Mouse (Mus musculus) adrenal gland, adult 2 months (tissue): ENCODE measurements at regions not wholly inside any gene's neighbourhood (a gene's known extent, or its start where the extent isn't known, plus 50 kb on each side); places are given as distances from the start of the nearest gene placed in this dataset.

Source experiments
- DNase-seq: peaks from one replicate; pipeline ENCODE4 v3.0.0; 2021

DNA sequence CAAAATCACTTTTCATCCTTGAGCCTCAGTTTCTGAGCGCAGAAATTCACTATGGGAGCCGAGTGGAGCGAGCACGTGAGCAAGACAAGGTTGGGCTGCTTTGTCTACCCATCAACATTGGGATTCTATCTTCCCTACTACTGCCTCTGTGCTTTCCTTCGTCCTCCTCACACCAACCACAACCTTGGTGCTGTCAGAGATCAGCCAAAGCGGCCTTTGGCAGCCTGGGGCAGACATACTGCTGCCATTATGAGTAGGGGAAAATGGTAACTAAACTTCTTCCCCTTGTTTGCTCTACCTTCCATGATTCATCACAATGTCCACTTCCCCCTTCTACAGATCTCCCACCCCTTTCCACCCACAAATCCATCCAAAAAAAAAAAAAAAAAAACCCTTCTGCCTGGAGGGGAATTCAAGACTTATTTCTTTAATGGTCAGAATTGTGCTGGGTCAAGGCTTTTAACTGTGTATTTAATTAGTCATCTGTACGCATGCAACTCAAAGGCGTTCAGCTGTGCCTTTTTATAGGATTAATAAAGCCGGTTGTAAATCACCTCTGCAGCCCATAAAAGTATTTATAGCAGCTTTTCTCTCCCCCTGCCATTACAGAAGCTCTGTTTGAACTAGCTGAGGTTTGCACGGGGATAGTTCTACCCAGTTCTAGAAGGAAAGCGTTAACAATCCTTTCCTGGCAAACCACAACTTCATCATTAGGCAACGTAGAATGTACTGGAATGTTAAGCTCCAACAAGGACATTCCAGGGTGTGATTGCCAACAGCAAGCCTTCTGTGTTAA is 340.4 kb downstream of the Pik3r1 start:
- DNase-seq = peak; percentile 40

DNA sequence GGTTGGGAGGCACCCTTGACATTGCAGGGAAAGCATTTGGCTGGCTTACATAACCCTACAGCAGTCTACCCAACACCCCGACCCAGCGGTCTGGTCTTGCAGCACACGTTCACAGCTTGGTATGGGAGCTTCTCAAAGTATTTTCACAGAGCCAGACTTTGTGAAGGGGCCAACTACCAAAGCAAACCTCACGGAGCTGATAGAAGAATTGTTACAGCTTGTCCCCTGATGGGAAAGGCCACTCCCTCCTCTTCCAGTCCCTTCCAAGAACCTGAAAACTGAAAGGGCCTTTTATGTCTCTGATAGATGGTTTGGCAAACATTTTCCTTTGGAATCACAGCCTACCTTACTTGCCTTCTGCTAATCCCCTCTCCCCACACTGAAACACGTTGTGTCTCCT is 341.6 kb downstream of the Pik3r1 start:
- DNase-seq = no peak

DNA sequence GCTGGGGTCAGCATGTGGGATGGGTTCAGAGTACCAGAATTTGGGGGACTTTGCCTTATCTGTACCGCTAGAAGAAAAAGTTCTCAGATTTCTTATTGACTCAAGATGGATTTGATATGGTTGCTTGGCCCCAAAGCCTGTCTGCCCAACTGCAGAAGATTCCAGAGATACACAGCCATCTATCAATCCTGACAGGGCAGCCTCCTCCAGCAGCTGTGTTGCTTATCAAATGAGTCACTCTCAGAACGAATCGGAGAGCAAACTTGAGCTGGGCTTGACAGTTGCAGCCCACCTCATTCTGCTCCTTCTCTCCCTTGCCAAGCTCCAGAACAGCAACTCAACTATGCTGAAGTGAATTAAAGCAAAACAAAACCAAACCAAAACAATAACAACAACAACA is 345.9 kb downstream of the Pik3r1 start:
- DNase-seq = peak; percentile 37

DNA sequence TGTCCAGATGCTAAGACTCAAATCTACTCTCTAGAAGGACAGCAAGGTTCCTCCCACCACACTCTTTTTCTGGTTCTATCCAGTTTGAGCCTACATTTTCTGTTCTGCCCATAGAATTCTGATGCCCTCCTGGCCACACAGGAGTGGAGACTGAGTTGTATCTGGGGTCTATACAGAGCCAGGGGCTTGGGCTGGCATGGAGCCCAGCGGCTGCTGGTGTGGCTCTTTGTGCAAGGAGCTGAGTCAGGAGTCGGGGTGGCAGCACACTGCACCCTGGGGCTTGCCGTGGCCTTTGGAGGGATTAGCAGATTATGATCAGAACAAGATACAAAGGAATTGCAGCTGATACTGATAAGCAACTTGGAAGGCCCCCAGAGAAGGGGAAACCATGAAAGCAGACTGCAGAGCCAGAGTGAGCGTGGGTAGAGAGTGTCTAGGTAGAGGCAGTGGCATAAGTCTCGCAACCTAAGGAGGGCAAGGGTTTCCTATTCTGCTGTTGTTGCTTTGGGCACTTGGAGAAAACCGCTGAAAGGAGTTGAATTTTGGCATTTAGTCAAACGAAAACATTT is 348.5 kb downstream of the Pik3r1 start:
- no peak for DNase-seq

DNA sequence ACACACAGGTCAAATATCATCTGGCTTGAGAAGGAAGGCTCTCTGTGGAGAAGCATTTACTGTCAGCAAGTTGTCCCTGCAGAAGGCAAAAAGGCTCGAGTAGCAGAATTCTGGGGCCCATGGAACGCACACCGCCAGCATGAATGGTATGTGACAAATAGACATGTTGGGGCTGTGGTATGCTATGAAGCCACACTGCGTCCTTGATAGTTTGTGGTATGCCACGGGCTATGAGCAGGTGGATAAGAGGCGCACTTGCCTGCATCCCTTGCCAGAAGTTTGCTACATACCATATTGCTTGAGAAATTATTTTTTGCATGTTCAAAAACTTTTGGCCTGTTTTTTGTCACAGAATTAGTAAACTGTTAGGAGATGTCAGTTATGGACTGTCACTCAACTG is 349.7 kb downstream of the Pik3r1 start:
- DNase-seq = no peak

DNA sequence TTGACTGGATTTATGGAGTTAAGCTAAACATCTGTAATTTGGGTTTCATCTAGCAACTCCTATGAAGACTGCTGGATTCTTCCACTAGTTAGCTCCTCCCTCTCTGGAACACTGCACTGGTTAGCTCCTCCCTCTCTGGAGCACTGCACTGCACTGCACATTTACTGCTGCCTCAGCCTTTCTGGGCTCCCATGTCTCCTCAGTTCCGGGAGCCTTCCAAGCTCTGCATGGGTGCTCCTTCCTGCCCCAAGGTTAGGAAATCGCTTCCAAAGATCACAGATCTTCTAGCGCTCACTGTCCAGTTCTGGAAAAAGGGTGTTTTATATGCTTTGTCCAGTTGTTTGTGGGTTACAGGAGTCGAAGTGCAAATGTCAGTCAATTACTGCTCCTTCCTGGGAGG is 359.1 kb downstream of the Pik3r1 start:
- no peak for DNase-seq

DNA sequence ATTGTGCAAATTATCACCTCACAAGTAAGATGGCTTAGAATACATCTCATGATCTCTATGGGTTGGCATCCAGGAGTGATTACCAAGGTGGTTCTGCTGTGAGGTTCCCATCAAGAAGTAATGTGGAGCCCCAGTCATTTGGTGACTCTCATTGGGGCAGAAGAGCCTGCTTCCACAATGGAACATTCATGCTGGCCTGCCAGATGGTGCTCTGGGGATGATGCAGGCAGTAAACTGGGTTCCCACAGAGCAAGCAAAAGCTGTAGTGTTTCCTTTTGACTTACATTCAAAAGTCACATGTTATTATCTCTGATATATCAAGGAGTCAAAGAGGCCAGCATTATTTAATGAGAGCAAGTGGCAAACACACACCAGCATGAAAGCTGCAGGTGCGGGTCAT is 360.4 kb downstream of the Pik3r1 start:
- no peak for DNase-seq

DNA sequence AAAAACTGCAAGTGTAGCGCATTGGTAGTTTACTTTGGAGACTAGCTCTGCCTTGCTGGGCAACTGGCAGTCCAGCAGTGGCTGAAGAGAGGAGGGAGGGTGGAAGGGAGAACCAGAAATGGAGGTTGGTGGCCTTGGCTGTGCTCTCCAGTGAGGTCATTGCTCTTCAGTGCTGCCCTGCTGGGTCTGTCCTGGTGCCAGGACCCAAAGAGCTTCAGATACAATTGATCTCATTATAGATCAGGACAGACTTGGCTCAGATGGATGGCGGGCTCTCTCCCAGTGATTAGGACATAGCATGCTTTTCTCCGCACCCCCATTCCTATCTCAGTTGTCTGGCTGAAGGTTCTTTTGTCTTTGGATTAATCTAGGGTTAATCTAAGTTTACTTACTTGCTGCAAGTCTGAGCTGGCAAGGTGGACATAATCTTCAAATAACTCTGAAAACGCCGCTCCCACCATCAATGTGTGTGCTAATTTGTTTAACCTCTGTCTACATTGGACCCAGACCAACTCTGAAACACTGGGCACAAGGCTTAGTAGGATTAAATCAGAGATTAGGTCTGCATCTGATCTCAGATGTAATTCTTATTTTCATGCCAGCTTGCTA is 394.3 kb downstream of the Pik3r1 start:
- DNase-seq = peak; percentile 17

DNA sequence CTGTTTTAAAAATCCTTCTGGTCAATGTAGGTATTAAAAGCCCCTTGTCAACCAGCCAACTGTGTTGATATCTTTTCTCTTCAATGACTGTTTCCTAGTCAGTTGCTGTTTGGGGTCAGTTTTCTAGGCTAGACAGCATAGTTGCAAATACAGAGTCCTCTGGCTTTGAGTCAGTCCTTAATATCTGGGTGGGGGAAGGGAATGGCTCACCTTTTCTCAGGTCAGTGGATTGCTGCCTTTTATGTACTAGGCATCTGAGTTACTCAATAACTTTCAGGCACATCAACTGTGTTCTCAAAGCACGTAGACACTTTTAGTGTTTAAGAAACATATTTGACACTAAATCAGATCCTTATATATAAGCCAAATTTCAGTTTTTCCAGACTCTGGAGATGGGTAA is 396.1 kb downstream of the Pik3r1 start:
- no peak for DNase-seq

DNA sequence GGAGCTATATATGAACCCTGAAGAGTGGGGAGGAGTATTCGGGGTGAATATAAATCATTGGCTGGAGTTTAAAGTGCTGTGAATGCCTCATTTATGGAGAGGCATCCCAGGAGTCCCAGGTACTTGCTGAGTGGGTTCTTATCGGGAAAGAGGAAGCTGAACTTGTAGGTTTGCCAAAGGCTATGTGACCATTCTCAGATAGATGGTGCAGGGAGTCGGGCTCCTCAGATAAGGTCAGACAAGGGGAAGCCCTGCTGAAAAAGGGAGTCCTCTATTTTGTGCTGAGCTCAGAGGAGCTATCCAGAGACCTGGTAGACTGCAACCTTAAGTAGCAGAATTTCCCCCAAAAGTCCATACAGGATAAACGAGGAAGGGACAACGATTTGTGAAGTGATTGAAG is 399.8 kb downstream of the Pik3r1 start:
- DNase-seq = no peak

DNA sequence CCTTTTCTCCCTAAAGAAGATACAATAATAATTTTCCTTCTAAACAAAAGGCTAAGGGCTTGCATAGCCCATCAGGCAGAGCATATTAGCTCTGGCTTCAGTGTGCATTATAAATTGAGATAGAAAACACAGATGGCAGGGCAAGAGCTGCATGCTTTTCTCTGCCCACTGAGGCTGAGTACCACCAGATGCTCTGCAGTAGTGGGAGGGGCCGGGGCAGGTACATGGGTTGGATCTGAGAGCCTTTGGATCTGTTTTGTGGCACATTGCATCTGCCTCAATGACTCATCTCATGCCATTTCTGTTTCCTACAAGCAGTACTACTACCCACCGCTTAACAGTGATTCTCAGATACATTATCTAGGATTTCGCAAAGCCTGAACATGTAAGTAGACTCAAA is 412.7 kb downstream of the Pik3r1 start:
- DNase-seq = no peak

DNA sequence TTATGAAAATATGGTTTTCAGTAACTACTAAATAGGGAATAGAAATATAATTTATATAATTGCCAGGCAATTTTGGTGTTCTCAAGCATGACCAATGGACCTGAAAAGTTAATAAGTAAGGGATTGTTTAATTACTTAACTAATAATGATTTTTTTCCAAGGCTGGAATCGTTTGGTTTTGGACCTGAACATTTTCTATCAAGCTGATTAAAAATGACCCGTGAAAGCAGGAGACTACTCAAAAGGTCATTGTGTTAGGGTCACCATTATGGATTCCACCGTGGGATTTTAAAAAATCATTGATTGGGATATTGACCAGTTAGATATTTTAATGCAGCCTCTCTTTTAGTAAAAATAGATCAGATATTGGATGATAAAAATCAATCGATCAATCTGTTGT is 416.9 kb downstream of the Pik3r1 start:
- no peak for DNase-seq

DNA sequence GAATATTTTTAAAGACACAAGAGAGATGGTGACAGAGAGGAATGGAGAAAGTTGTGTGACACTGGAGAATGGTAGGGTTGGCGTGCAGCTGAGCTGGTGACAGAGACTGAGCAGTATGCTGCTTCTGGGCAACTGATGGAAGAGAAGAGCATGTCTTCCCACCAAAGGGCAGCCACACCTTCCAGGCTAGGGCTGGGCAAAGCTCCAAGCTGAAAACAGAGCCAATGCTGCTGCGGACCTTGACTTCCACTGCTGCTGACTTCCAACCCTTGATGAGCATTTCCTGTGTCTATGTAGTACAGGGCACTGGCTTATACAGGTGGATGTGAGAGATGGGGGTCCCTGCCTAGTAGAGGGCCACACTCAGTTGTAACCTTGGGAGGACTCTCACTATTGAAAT is 418.7 kb downstream of the Pik3r1 start:
- peak; percentile 39 for DNase-seq

DNA sequence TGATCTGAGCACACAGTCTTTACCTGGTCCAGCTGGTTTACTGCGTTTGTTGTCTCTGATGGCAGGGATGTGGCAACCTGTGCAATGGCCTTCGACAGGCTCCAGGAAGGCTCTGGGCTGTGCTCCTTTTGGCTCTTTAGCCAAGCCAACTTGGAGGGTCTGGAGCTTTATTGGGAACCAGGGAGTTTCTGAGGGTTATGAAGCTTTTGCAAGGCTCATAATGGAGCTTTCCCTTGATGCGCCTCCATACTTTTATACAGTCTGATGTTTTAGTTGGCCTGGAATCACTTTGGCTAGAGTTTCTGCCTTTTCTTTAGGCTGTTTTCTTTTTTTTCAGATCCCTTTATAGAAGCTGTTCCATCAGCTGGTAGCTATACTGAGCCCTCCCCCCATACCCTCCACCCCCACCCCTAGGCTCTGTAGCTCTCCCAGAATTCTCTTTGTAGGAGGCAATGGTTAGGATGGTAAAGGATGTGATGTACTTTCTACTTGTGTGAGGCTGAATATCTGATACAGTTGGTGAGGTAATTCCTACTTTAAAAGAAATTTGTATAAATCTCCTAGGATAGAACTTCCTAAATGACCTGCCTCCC is 429.6 kb downstream of the Pik3r1 start:
- no peak for DNase-seq

DNA sequence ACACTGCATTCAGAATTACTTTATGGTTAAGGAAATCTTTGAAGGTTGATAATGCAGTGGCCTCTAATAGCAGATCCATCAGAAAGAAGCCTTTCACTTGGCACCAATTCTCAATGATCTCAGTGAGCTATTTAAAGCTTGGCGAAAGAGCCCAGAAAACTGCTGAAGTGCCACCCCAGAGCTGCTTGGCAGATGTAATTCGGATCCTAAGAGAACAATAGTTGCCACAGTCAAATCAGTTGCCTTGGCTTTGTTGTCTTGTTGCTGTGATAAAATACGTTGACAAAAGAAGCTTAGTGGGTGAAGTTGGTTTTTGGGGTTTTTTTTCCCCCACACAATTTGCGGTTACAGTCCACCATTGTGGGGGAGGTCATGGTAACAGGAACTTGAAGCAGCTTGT is 449.4 kb downstream of the Pik3r1 start:
- DNase-seq = no peak

DNA sequence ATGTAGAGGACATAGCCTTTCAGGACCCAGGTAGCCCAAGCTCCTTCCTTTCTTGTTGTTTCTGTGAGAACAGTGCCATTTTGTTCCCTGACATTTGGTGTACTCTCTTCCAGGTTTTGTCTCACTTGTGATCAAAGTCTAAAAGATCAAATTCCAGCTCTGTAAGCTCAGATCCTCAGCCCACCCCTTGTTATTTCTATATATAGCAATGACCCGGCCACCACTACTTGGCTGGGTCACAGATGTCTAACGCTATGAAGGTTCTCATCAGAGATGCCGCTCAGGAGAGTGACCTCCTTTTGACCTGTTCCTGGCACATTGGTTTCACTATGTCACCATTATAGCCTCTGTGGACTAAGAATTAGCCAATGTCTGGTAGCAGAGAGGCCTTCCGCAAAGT is 451.7 kb downstream of the Pik3r1 start:
- DNase-seq = peak; percentile 12

DNA sequence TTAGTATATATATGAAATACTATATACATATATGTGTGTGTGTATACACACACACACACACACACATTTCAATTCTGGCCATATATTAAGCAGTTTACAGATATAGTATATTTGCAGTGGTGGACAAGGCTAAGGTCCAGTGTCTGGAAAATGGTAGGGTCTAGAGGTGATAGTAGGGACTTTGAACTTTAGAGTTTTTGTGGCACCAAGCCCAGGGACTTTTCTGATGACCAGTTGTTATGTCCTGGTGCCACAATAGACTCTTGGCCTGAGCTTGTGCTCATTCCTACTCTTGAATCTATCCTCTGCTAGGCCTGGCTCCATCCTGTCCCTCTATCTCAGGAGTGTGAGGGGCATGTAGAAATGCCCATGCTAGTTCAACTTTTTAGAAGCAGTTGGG is 454.0 kb downstream of the Pik3r1 start:
- no peak for DNase-seq

DNA sequence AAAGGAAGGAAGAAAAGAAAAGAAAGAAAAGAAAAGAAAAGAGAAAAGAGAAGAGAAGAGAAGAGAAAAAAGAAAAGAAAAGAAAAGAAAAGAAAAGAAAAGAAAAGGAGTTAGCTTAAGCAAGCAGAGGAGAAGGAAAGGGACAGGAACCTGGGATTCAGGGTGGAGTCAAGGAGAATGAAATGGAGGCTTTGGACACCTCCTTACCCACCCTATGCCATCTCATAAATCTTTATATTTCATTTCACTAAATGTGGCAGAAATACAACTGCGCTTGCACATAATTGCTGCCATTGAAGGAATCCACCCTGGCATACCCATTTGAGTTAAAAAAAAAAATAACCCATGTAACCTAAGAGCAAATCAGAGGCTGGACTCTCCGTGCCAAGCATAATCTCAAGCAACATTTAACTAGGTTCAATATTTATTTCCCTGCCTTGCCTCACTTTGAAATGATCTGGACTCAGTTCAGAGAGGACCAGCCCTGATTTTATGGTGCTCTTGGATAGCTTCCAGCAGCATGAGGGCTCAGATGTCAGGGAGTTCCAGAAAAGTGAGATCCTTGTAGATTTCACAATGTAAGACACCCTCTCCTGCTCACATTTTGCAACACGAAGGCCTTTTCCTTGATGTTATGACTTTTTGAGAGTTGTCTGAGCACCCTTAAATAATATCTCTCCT is 456.2 kb downstream of the Pik3r1 start:
- peak; percentile 72 for DNase-seq

DNA sequence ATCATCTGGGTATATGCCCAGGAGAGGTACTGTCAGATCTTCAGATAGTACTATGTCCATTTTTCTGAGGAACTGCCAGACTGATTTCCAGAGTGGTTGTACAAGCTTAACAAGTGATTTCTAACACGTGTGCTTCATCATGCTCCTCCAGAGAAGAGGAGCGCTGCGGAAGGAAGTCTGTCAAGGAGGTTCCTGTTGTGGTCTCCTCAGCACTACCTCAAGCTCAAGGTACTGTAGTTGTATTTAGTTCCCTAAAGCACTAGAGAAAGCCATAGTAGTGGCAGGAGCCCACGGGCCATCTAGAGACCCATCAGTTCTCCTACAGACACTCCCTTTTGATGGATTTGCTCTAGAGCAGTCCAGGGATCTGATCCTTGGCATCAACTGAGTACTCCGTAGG is 459.3 kb downstream of the Pik3r1 start:
- no peak for DNase-seq

DNA sequence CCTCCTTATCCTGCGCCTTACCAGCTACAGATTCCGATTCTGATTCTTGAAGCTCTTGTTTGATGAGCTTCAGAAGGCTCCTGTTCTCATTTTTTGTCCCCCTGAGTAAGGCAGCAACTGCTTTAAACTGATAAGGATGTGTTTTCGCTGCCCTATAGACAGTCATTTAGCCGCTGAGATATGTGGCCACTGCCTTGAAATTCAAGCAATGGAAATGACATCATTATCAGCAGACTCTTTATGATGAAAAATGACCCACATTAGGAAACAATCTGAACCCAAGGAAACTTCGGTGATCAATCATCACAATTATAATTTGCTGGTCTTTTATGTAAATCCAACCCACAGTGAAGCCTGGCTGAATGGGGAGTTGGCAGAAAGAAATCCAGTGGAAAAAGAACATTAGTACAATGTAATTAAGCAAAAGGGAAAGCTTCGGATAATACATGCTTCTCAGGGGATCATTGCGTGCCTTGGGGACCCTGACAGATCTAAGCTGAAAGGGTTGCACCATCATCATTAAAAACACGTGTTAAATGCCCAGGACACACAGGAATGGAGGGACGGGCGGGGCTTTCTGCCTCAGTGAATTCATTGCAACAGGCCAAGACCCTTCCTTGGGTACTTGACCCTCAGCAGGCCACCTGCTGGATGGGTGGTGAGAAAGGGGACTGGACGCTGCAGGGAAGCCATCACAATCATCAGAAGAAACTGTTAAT is 462.2 kb downstream of the Pik3r1 start:
- no peak for DNase-seq

DNA sequence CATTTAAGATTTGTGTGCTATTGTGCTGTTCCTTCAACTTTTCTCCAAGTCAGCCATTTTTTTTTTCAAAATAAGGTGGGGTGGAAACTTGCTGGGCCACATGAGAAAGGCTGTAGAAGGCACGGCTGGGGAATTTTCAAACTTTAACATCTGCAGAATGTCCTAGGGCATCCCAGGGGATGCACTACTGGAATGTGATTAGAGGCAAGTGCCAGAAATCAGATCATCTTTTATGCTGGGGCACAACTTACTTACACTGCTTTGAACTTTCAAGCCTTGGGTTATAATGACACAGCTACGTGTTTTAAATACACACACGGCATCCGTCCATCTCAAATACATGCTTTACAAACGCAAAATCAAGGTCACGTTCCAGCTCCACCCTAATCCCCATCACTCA is 463.0 kb downstream of the Pik3r1 start:
- DNase-seq = no peak

DNA sequence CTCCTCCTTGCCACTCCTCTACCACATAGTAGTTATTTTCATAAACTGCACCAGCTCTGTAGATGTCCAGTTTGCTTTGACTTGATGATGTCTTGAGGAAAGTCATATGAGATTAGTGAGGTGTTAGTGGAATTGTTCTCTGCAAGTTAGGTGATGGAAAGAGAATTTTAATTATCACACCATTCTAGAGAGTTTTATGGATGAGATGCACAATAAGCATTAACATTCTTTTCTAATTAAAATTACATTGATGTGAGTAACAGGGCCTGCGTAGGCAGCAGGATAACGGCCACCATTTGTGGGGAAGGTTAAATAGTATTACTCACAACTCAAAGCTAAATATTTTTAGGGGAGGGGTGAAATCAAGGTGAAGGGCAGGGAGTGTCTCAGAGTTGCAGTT is 466.7 kb downstream of the Pik3r1 start:
- DNase-seq = no peak
